Mouse (Mus musculus) cerebellum, adult (tissue): Measurements from ENCODE around the gene Rragd.
"Not testable (repeated sequence)": the region's sequence is repeated elsewhere in the genome, so short reads cannot be mapped to it uniquely, and the experiment has no call there.

Source experiments
- ATAC-seq: cut with Nextera tagmentation; 2 replicates; pipeline ENCODE4 v1.9.2; 2017; ENCODE audit warnings: mild to moderate bottlenecking, moderate library complexity, mixed read lengths; ENCODE audit not compliant: insufficient number of reproducible peaks, low FRiP score, low TSS enrichment

Gene Rragd

GRCm38 (mm10) chr4:32984801-32985675 lies 2.2 kb downstream of the Rragd start:
- ATAC-seq: no peak

DNA sequence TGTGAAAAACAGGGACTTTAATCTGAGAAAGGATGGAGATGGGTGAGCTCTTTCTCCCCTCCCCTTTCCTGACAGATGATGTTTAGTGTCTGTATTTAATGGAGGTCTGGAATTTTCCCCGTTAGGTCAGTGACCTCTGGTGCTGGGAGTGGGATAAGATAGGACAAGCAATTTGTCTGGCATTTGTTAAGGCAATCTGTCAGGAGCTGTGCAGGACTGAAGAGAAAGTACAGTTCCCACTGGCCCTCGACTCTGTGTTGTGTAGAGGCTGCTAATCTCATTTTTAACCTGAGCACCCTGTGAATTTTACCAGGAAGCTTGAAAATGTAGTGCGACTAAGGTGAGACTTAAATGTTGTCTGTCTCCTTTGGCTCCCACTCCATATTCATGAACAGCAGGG lies 2.8 kb downstream of the Rragd start:
- no peak for ATAC-seq

DNA sequence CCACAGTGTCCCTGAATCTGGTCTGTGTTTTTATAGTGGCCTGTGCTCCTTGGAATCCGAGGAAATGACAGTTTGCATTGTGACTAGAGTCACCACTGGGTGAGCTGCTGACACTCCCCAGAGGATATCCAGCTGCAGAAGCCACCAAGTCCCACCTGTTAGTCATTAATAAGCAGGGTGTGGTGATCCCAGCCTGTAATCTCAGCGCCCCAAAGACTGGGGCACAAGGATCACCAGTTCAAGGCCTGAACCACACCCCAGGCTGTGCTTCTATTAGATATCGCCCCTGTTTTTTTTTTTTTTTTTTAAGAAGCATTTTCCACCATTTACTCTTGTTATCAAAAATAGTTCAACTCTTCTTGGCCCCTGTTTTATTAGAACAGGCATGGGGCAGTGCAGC lies 4.2 kb downstream of the Rragd start:
- no peak for ATAC-seq

DNA sequence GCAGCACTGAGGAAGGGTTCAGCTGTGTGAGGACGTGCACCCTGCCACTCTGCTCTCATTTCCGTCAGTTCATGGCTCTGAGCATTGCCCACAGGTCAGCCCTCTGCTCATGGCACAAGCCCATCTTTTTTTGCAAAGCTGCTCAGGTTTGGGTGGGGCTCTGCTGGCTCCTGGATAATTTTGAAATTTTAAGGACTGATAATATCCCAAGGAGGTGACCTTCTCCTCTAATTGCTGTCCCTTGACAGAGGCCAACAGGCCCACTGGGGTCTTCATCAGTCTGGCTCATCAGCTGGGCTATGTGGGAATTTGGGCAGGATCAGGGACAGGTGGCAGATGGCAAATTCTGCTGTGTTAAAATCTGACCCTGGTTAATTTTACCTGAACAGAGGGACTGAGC lies 6.5 kb downstream of the Rragd start:
- ATAC-seq: peak; percentile 73

GRCm38 (mm10) chr4:32994168-32994567 lies 11.3 kb downstream of the Rragd start:
- ATAC-seq: no peak

DNA sequence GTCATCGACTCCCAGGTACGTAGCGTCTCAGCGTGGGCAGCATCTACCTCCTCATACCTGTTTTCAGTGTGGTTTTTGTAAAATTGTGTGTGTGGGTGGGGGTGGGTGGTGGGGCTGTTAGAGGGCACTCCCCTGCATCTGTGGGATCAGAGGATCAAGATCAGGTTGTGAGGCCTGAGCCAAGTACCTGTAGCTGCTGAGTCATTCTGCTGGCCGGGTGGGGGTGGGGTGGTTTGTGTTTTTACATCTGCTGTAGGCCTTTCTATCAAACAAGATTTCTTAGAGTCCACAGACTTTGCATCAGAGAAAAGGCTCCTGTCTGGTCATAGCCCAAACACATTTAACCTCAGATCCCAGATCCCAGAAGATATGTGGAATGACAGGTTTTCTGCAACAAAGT lies 13.2 kb downstream of the Rragd start:
- no peak for ATAC-seq

DNA sequence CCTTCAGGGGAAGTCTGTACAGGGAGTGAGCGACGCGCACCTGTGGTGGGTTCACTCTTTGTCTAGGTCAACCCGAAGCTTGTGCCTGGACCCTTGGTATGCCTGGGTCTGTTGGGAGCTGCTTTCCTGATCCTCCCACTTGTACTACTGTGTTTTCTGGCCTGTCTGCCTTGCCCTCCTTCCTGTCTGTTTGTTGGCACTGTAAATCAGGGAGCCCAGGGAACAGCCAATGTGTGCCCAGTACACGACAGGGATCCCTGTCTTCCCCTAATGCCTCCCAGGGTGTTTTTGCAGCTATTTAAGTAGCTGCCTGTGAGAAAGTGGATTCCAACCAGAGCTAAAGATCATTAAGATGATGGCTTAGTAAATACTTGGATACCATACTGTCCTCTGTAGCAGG lies 14.7 kb downstream of the Rragd start:
- ATAC-seq: peak; percentile 56; the same call in 1 of the 2 replicates

DNA sequence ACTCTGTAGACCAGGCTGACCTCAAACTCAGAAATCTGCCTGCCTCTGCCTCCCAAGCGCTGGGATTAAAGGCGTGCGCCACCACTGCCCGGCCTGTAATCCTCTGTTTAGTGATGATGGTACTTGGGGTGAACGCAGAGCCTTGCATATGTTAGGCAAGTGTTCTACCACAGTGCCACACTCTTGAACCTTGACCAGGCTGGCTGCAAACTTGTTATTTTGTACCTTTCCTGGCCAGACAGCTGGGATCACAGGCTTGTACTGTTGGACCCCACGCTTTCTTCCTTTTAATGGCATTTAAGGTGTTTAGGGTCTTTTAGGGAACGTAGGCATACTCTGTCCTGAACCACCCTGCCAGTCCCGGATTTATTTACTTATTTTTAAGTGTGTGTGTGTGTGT lies 16.2 kb downstream of the Rragd start:
- ATAC-seq: no peak

GRCm38 (mm10) chr4:33002081-33002480 lies 19.2 kb downstream of the Rragd start:
- ATAC-seq: no peak

GRCm38 (mm10) chr4:33005595-33006470 lies 23.0 kb downstream of the Rragd start:
- not testable (repeated sequence) for ATAC-seq

DNA sequence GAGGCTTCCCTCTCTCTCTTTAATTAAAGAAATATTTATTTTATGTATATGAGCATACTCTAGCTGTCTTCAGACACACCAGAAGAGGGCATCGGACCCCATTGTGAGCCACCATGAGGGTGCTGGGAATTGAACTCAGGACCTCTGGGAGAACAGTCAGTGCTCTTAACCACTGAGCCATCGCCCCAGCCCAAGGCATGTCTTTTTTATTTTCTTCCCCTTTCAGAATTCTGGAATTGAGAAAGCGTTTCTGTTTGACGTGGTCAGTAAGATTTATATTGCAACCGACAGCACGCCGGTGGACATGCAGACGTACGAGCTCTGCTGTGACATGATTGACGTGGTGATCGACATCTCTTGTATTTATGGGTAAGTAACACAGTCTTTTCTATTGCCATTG lies 24.0 kb downstream of the Rragd start:
- no peak for ATAC-seq

- ATAC-seq: no peak
Measured at GRCm38 (mm10) chr4:33007443-33008217, 24.8 kb downstream of the Rragd start.

- no peak for ATAC-seq
Measured at GRCm38 (mm10) chr4:33010078-33010477, 27.2 kb downstream of the Rragd start.

DNA sequence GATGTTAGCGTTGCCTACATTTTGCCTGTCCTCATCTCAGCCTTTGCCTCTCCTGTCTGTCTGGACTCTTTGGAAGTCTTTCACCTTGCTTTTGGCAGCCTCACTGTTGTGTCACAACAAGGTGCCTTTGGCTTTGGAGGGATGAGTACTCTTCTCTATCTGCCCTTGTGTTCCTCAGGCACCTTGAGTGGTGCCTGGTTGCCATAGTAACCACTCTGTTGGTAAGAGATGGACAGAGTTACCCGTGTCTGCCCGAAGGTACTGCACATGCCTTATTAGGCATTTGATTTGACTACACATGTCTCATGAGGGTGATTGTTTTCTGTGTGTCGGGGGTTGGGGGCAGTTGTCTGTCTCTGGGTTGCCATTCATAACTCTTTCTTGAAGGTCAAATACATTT lies 29.6 kb downstream of the Rragd start:
- ATAC-seq: no peak

- peak; percentile 90 for ATAC-seq
Measured at GRCm38 (mm10) chr4:33018361-33018999, 35.6 kb downstream of the Rragd start.

DNA sequence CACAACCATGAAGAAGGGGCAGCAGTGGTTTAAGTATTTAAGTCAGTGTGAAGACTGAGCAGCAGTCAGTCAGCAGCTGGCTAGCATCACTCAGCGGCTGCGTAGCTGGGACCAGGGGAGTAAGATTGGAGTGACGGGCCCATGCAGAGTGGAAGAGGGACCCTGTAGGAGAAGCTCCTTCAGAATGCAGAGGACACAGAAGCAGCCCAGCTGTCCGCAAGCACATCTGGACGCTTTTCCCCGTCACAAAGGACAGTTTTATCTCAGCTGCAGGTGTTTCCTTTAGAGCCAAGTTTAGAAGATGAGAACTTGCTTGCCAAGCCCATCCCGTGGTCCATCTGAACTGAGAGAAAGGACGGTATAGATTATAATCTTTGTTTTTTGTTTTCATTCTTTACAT lies 41.6 kb downstream of the Rragd start:
- no peak for ATAC-seq

- no peak for ATAC-seq
Measured at GRCm38 (mm10) chr4:33029104-33029503, 46.3 kb downstream of the Rragd start.

DNA sequence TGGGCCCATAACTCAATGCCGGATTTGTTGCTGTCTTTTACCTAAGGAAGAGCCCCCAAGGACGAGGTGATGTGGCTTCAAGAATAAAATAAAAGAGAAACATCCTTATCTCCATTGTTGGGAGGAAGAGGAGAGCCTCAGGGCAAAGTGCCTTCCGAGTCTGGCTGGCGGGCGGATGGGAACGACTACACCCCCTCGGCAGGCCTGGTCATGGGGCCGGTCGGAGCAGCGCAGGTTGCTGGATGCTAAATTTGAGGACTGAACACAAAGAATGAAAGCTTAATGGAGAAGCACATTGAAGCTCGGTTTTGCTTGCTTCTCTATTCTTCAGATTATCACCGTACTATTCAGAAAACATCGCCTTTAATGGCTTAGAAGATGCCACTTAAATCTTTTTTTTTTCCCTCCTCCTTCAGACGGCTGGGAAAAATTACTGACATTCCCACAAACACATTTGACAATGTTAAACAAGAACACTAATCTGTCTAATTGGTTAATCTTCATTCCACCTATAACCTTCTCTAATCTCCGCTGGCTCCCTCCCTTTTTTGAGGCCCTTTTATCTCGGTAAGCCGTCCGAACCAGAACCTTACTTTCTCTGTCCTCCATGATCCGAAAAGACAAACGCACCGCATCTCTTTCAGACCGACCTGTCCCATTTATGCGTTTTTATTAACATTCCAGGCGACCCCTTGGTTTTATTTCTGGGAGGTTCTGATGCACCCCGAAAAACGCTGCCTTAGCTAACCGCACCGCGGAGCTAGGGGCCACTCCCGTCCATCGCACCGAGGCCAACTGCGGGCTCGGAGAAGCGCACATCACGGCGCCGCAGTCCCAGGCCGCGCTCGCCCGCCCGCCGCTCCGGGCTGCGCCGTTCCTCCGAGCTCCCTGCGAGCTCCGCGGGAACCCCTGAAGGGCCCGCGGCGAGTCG lies 47.7 kb downstream of the Rragd start:
- peak; percentile 62 for ATAC-seq
